Mouse (Mus musculus): ENCODE results near the gene Taf1c. TPM values are rescaled to one million over a fixed set of nuclear protein-coding genes. Genes with fewer than 3 reads are reported as not detected.

Taf1c gene
- polyA plus RNA-seq, 1 experiment = 19.2 TPM

GRCm38 (mm10) chr8:119624916-119625315 is 19.9 kb upstream of the Taf1c start:
- no peak for DNase-seq (ENCODE audit: low read depth, low spot score)
- 94% methylated on average over 7 of the region's 7 CpGs for WGBS

GRCm38 (mm10) chr8:119623744-119624143 is 18.7 kb upstream of the Taf1c start:
- WGBS = 52% methylated on average over 1 of the region's 1 CpGs
- DNase-seq (ENCODE audit: low read depth, low spot score) = no peak

GRCm38 (mm10) chr8:119623061-119623460 is 18.0 kb upstream of the Taf1c start:
- 89% methylated on average over 8 of the region's 8 CpGs for WGBS
- DNase-seq (ENCODE audit: low read depth, low spot score) = no peak

DNA sequence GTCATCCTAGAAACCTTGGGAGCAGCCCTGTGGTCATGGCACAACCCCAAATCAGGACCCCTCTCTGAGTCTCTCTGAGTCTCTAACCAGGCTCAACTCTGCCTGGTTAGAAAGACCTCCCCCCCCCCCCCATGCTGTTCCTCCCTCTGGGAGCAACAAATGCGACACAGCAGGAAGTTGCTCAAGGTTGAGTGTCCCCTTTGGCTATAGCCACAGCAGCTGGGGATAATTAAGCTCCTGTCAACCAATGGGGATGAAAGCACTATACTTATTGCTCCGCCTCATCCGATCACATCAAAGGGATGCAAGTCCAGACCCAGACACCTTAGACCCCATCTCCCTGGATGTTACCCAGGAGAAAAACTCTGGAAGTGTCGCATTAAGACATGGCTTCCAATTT is 17.5 kb upstream of the Taf1c start:
- 73% methylated on average over 4 of the region's 4 CpGs for WGBS
- DNase-seq (ENCODE audit: low read depth, low spot score) = no peak

- 77% methylated on average over 14 of the region's 14 CpGs for WGBS
- no peak for DNase-seq (ENCODE audit: low read depth, low spot score)
These were observed 15.9 kb upstream of the Taf1c start for GRCm38 (mm10) chr8:119620848-119621465.

GRCm38 (mm10) chr8:119620116-119620840 is 15.3 kb upstream of the Taf1c start:
- 77% methylated on average over 6 of the region's 6 CpGs for WGBS
- no peak for DNase-seq (ENCODE audit: low read depth, low spot score)

- no peak for DNase-seq (ENCODE audit: low read depth, low spot score)
- 75% methylated on average over 5 of the region's 5 CpGs for WGBS
These were observed 13.9 kb upstream of the Taf1c start for GRCm38 (mm10) chr8:119618887-119619286.

DNA sequence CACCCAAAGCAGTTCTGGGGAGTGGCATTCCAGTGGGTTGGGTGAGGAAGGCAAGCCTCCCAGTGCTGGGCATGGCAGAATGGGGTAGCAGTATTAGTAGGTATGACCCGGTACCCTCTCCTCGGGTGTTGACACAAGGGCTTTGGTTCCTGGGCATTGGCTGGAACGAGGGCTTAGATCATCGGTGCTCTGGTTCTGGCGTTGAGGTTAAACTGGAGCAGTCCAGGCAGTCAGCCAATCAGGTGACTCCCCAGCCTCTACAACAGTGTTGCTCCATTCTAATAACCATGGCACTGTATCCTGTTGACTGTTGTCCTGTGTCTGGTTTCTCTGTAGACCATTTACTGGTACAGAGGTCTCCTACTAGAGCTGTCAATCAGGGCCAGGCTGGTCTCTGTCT is 12.6 kb upstream of the Taf1c start:
- 72% methylated on average over 5 of the region's 5 CpGs for WGBS
- no peak for DNase-seq (ENCODE audit: low read depth, low spot score)

- WGBS = 80% methylated on average over 4 of the region's 4 CpGs
- DNase-seq (ENCODE audit: low read depth, low spot score) = no peak
These were observed 11.8 kb upstream of the Taf1c start for GRCm38 (mm10) chr8:119616811-119617210.

- WGBS = 80% methylated on average over 7 of the region's 7 CpGs
- no peak for DNase-seq (ENCODE audit: low read depth, low spot score)
These were observed 11.3 kb upstream of the Taf1c start for GRCm38 (mm10) chr8:119616358-119616757.

DNA sequence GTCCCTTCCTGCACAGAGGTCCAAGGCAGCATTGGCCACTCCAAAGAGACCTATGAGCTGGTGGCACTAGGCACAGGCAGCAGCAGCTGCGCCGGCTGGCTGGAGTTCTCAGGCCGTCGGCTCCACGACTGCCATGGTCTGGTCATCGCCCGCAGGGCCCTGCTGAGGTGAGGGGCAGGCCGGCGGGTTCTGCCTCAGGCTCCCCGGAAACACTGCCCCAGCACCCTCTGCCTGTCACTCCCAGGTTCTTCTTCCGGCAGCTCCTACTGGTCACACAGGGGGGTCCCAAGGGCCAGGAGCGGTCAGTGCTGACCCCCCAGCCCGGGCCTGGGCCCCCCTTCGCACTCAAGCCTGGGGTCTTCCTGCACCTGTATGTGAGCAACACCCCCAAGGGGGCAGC is 10.1 kb upstream of the Taf1c start:
- WGBS = 85% methylated on average over 14 of the region's 14 CpGs
- no peak for DNase-seq (ENCODE audit: low read depth, low spot score)

- no peak for DNase-seq (ENCODE audit: low read depth, low spot score)
- 84% methylated on average over 26 of the region's 26 CpGs for WGBS
These were observed 7.4 kb upstream of the Taf1c start, which contains the start of gene Adad2 for GRCm38 (mm10) chr8:119612471-119612870. TSS of gene Adad2 (plus strand) at chr8:119612747.

DNA sequence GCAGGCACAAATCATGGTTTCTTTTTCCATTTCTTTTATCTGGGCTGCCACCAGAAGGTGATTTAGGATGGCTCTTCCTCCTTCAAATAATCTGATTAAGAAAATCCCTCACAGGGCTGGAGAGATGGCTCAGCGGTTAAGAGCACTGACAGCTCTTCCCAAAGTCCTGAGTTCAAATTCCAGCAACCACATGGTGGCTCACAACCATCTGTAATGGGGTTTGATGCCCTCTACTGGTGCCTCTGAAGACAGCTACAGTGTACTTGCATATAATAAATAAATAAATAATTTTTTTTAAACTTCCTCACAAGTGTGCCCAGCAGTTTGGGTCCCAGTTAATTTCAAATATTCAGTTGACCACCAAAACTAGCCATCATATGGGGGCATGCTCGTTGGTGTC is 1.2 kb upstream of the Taf1c start:
- WGBS = 82% methylated on average over 2 of the region's 2 CpGs
- no peak for DNase-seq (ENCODE audit: low read depth, low spot score)

GRCm38 (mm10) chr8:119604398-119604803 is 621 bp downstream of the Taf1c start:
- WGBS = 26% methylated on average over 12 of the region's 12 CpGs
- DNase-seq (ENCODE audit: low read depth, low spot score) = no peak

- 91% methylated on average over 4 of the region's 4 CpGs for WGBS
- no peak for DNase-seq (ENCODE audit: low read depth, low spot score)
These were observed 1.3 kb downstream of the Taf1c start for GRCm38 (mm10) chr8:119603771-119604170.

DNA sequence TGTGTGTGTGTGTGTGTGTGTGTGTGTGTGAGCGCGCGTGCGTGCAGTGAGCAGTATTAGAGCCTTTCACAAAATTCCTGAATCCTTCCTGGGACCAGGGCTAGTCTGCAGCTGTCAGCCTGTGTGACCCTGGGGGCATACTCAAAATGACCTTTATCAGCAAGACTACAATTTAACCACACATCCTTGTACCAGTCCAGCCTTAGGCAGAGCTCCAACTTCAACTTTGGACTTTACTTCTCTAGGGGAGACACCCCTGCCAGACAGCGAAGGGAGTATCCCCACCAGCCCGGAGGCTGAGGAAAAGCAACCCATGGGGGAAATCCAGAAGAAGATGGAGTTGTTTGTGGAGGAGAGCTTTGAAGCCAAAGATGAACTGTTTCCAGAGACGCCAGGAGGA is 13.6 kb downstream of the Taf1c start:
- 68% methylated on average over 7 of the region's 7 CpGs for WGBS
- DNase-seq (ENCODE audit: low read depth, low spot score) = no peak

DNA sequence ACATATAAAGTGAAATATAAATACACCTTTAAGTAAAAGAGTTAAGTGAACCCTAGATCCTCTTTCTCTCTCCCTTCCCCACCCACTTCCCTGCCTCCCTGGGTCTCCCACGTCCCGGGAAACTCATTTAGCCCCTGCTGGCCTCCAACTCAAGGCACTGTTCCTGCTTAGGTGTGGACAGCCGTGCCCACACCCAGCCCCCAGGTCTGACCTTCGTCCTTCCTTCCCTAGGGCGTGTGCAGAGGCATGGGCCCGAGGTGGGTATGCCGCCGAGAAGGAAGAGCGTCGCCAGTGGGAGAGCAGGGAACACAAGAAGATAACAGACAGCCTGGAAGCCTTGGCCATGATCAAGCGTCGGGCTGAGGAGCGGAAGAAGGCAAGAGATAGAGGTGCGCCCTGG is 14.7 kb downstream of the Taf1c start:
- DNase-seq (ENCODE audit: low read depth, low spot score) = peak; percentile 62

DNA sequence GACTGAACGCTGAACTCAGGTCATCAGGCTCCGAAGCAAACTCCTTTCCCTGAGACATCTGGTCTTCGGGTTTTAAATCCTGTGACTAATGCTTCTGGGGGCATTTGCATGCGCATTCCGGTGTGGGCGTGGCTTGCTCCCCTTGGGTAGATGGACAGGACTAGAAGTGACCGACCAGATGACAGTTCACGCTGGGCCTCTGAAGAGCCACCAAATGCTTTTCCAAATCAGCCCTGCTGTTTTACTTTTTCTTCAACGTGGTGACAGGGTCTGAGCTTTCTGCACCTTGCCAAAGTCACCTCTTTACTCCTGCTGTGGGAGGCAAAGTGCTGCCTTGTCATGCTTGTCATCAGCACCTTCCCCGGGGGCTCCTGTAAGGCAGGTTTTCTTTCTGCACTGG is 16.2 kb downstream of the Taf1c start:
- 62% methylated on average over 10 of the region's 10 CpGs for WGBS
- no peak for DNase-seq (ENCODE audit: low read depth, low spot score)

More for the DNA sequence above, 14.7 kb downstream of the Taf1c start:
- 30% methylated on average over 14 of the region's 14 CpGs for WGBS

GRCm38 (mm10) chr8:119588321-119588720 is 16.7 kb downstream of the Taf1c start:
- DNase-seq (ENCODE audit: low read depth, low spot score) = no peak
- 73% methylated on average over 4 of the region's 4 CpGs for WGBS

- 6% methylated on average over 24 of the region's 24 CpGs for WGBS
- no peak for DNase-seq (ENCODE audit: low read depth, low spot score)
These were observed 19.1 kb downstream of the Taf1c start for GRCm38 (mm10) chr8:119585901-119586300.

- DNase-seq (ENCODE audit: low read depth, low spot score) = no peak
- 73% methylated on average over 5 of the region's 5 CpGs for WGBS
These were observed 24.4 kb downstream of the Taf1c start for GRCm38 (mm10) chr8:119580441-119581161.
